Mouse (Mus musculus): ENCODE data around the gene Ccr9. TPM values are rescaled to one million over a fixed set of nuclear protein-coding genes. Genes with fewer than 3 reads are reported as not detected.

The Ccr9 gene
- polyA plus RNA-seq, 1 experiment from 2014 or later: 0.17 TPM

Other genes with a start within 250 kb of the Ccr9 start
- 53.8 and 53.9 TPM in 2 replicates for gene Limd1, start 199.7 kb upstream of the Ccr9 start, polyA plus RNA-seq (2015; fragmentation: Nextera tagmentation; extraction: Ambion mirVana)
- 47.7 and 49.0 TPM in 2 replicates for gene Sacm1l, start 148.7 kb upstream of the Ccr9 start, polyA plus RNA-seq (2015; fragmentation: Nextera tagmentation; extraction: Ambion mirVana)
- gene Slc6a20b, start 45.9 kb upstream of the Ccr9 start, polyA plus RNA-seq (2015; fragmentation: Nextera tagmentation; extraction: Ambion mirVana): 0.17 and 0.29 TPM in 2 replicates
- 0.34 and 0.95 TPM in 2 replicates for gene Slc6a20a, start 446 bp downstream of the Ccr9 start, polyA plus RNA-seq (2015; fragmentation: Nextera tagmentation; extraction: Ambion mirVana)
- 60.6 and 71.8 TPM in 2 replicates for gene Lztfl1, start 39.3 kb downstream of the Ccr9 start, polyA plus RNA-seq (2015; fragmentation: Nextera tagmentation; extraction: Ambion mirVana)
- gene Cxcr6, start 128.0 kb downstream of the Ccr9 start, polyA plus RNA-seq (2015; fragmentation: Nextera tagmentation; extraction: Ambion mirVana): 0.55 and 0.56 TPM in 2 replicates
- gene Fyco1, start 173.5 kb downstream of the Ccr9 start, polyA plus RNA-seq (2015; fragmentation: Nextera tagmentation; extraction: Ambion mirVana): 15.8 and 18.9 TPM in 2 replicates
- gene Xcr1, start 183.6 kb downstream of the Ccr9 start, polyA plus RNA-seq (2015; fragmentation: Nextera tagmentation; extraction: Ambion mirVana): 0.04 TPM in 1 of 2 replicates, not detected in the other